Mouse (Mus musculus): Measurements from ENCODE around the gene Grm6.

Gene Grm6

DNA sequence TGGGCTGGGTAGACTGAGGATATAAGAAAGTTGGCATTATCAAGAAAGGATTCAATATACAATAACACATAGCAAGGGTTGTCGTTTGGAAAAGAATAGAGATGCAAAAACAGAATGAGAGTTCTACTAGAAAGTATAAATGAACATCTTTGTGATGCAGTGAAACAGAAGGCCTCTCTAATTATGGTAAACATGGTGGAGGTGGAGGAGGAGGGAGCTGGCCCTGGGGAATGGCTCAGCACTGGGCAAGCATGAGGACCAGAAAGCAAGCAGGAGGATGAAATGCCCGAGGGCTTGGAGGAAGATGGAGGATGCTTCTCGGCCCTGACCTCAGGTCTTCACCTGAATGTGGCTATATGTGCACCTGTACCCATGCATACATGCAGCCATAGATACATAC, 64.0 kb downstream of the Grm6 start:
- no peak for DNase-seq (ENCODE audit: low spot score in 2 of 2)
